Mouse (Mus musculus): ENCODE measurements around the gene Mpped1.

The Mpped1 gene

GRCm38 (mm10) chr15:83892871-83893270, 113.6 kb downstream of the Mpped1 start:
- no peak for DNase-seq (ENCODE audit: low spot score)

GRCm38 (mm10) chr15:83894261-83894660, 115.0 kb downstream of the Mpped1 start:
- DNase-seq (ENCODE audit: low spot score): no peak

DNA sequence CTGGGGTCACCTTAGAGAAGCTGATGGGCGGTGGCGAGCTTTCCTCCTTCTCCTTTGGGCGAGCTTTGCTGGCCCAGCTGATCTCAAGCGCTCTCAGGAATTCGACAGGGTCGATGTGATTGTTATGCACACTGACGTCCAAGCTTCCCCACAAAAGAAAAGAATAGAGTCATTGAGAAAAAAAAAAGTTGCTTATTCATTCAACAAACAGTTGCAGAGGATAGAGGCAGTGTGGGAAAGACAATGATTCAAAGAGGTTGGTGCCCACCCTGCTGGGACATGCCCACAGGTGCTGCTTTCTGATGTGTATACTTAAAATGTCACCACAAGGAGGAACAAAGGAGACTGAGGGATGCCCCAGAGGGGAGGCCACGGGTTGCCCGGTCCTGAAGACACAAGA, 116.7 kb downstream of the Mpped1 start:
- DNase-seq (ENCODE audit: low spot score): no peak

- peak; percentile 22 for DNase-seq (ENCODE audit: low spot score)
These were observed 118.0 kb downstream of the Mpped1 start for GRCm38 (mm10) chr15:83897286-83897685.

DNA sequence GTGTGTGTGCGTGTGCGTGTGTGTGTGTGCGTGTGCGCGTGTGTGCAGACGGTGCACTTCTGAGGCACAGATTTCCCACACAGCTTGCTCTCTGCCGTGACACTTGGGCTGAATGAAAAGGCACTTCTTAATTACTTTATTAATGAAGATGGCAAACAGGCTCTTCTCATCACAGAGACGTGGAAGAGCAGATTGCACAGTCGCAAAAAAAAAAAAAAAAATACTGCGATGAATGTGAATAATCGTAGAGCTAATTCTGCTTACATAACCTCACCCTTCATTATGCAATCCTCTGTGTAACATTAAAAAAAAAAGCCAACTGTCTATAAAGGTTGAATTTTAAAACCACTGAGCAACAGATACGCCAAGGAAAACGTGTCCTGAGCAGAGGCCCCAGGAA, 127.2 kb downstream of the Mpped1 start:
- DNase-seq (ENCODE audit: low spot score): peak; percentile 16
